Mouse (Mus musculus): Measurements from ENCODE around the gene Frmpd4.
A peak's percentile ranks its signal among the peaks of the same experiment; 100 is the strongest.

Frmpd4 gene

GRCm38 (mm10) chrX:168577131-168577530, at the start of gene Frmpd4:
TSS of gene Frmpd4 (minus strand) at chrX:168577231.
- no peak for DNase-seq (ENCODE audit: low spot score)

- DNase-seq (ENCODE audit: low spot score): no peak
Measured at GRCm38 (mm10) chrX:168595193-168595592, 18.2 kb upstream of the Frmpd4 start.

- DNase-seq (ENCODE audit: low spot score): no peak
Measured at GRCm38 (mm10) chrX:168584303-168584702, 7.3 kb upstream of the Frmpd4 start.

- DNase-seq (ENCODE audit: low spot score): no peak
Measured at GRCm38 (mm10) chrX:168571808-168572207, 5.2 kb downstream of the Frmpd4 start.

GRCm38 (mm10) chrX:168569231-168569630, 7.8 kb downstream of the Frmpd4 start:
- DNase-seq (ENCODE audit: low spot score): peak; percentile 16

GRCm38 (mm10) chrX:168505254-168505653, 71.8 kb downstream of the Frmpd4 start:
- no peak for DNase-seq (ENCODE audit: low spot score)

- no peak for DNase-seq (ENCODE audit: low spot score)
Measured at GRCm38 (mm10) chrX:168455233-168455632, 121.8 kb downstream of the Frmpd4 start.

- no peak for DNase-seq (ENCODE audit: low spot score)
Measured at GRCm38 (mm10) chrX:168431206-168431605, 145.8 kb downstream of the Frmpd4 start.

GRCm38 (mm10) chrX:168429814-168430213, 147.2 kb downstream of the Frmpd4 start:
- peak; percentile 16 for DNase-seq (ENCODE audit: low spot score)

- DNase-seq (ENCODE audit: low spot score): no peak
Measured at GRCm38 (mm10) chrX:168415403-168415802, 161.6 kb downstream of the Frmpd4 start.

- no peak for DNase-seq (ENCODE audit: low spot score)
Measured at GRCm38 (mm10) chrX:168403512-168403911, 173.5 kb downstream of the Frmpd4 start.

- DNase-seq (ENCODE audit: low spot score): no peak
Measured at GRCm38 (mm10) chrX:168350431-168350830, 226.6 kb downstream of the Frmpd4 start.

GRCm38 (mm10) chrX:168349320-168350225, 227.5 kb downstream of the Frmpd4 start:
- DNase-seq (ENCODE audit: low spot score): no peak

GRCm38 (mm10) chrX:168338212-168338611, 238.8 kb downstream of the Frmpd4 start:
- no peak for DNase-seq (ENCODE audit: low spot score)

- DNase-seq (ENCODE audit: low spot score): no peak
Measured at GRCm38 (mm10) chrX:168325161-168325560, 251.9 kb downstream of the Frmpd4 start.

- DNase-seq (ENCODE audit: low spot score): no peak
Measured at GRCm38 (mm10) chrX:168312158-168312557, 264.9 kb downstream of the Frmpd4 start.

GRCm38 (mm10) chrX:168310143-168310542, 266.9 kb downstream of the Frmpd4 start:
- DNase-seq (ENCODE audit: low spot score): no peak

GRCm38 (mm10) chrX:168292506-168292905, 284.5 kb downstream of the Frmpd4 start:
- DNase-seq (ENCODE audit: low spot score): no peak

GRCm38 (mm10) chrX:168207034-168207433, 370.0 kb downstream of the Frmpd4 start:
- peak; percentile 1 for DNase-seq (ENCODE audit: low spot score)

- peak; percentile 21 for DNase-seq (ENCODE audit: low spot score)
Measured at GRCm38 (mm10) chrX:168191944-168192343, 385.1 kb downstream of the Frmpd4 start.

- DNase-seq (ENCODE audit: low spot score): no peak
Measured at GRCm38 (mm10) chrX:168189563-168189962, 387.5 kb downstream of the Frmpd4 start.

- DNase-seq (ENCODE audit: low spot score): no peak
Measured at GRCm38 (mm10) chrX:168163001-168163400, 414.0 kb downstream of the Frmpd4 start.

- no peak for DNase-seq (ENCODE audit: low spot score)
Measured at GRCm38 (mm10) chrX:168158866-168159265, 418.2 kb downstream of the Frmpd4 start.

GRCm38 (mm10) chrX:168141051-168141450, 436.0 kb downstream of the Frmpd4 start:
- DNase-seq (ENCODE audit: low spot score): no peak

Measured in left cerebral cortex, adult 11 months (tissue).